In genomic region chr3:106981323-106981722, GRCm38 (mm10) we compare ENCODE assay signal across 20 mouse cellular contexts. TPM values are rescaled to one million over a fixed set of nuclear protein-coding genes. Genes with fewer than 3 reads are reported as not detected.
A peak's percentile ranks its signal among the peaks of the same experiment; 100 is the strongest.
DNase-seq lines count a peak whose midpoint lies in the region; ATAC-seq lines count a peak whose summit lies in the region.
"Had no signal": no experiment of that assay in that cellular context is flagged by ENCODE, and none has a peak within 500 bp of the region (broad histone marks: within the 10 kb centered on the region; RNA-seq: fewer than 3 reads in every experiment).

No protein-coding gene starts in this region.

- H3K27ac ChIP-seq in forebrain, embryonic 12.5 days, result 0 out of 2 replicates have a peak overlapping the region, but pooled peaks have one; percentile 25
- H3K27ac ChIP-seq in forebrain, embryonic 11.5 days (ENCODE audit: low read depth, low read length), result no peak overlapping the region
- no peak overlapping the region for H3K27ac ChIP-seq in midbrain, embryonic 11.5 days (ENCODE audit: low read depth, low read length)
- no peak overlapping the region for H3K27ac ChIP-seq in midbrain, embryonic 10.5 days (replicated peaks)
- peak overlapping the region; percentile 70 for H3K27ac ChIP-seq in midbrain, embryonic 13.5 days
- H3K27ac ChIP-seq: limb, embryonic 10.5 days had no signal

- DNase-seq in forebrain, embryonic 11.5 days (ENCODE audit: low spot score), result no peak
- no peak for DNase-seq in midbrain, embryonic 11.5 days (ENCODE audit: low spot score, missing footprints)
- no peak for DNase-seq in midbrain, embryonic 10.5 days (ENCODE audit: low spot score)
- DNase-seq in kidney, postnatal 10 days, result no peak
- DNase-seq in left cerebral cortex, postnatal 25 days (ENCODE audit: low spot score in 2 of 2), result no peak
- DNase-seq: adrenal gland, postnatal 25 days; cerebellum, adult 8-10 months; heart, postnatal 14 days; kidney, adult 8-10 months; kidney, postnatal 25 days; liver, postnatal 0 days; thymus, postnatal 14 days had no signal

- no peak overlapping the region for H3K4me3 ChIP-seq in forebrain, embryonic 12.5 days (replicated peaks)
- no peak overlapping the region for H3K4me3 ChIP-seq in forebrain, embryonic 11.5 days (ENCODE audit: low read depth, low read length)
- H3K4me3 ChIP-seq in midbrain, embryonic 11.5 days (ENCODE audit: low read depth, low read length), result no peak overlapping the region
- no peak overlapping the region for H3K4me3 ChIP-seq in midbrain, embryonic 10.5 days
- H3K4me3 ChIP-seq in midbrain, embryonic 13.5 days (replicated peaks), result no peak overlapping the region
- H3K4me3 ChIP-seq: heart, embryonic 12.5 days; limb, embryonic 10.5 days; megakaryocyte, embryonic 14.5 days; myocyte had no signal

- ATAC-seq in forebrain, embryonic 12.5 days (ENCODE audit: low FRiP score), result peak; percentile 63; the same call in 1 of the 2 replicates
- ATAC-seq in forebrain, embryonic 11.5 days (replicated peaks; ENCODE audit: low FRiP score), result no peak
- peak; percentile 48; the same call in 1 of the 2 replicates for ATAC-seq in midbrain, embryonic 11.5 days (ENCODE audit: low FRiP score)
- peak; percentile 72 for ATAC-seq in midbrain, embryonic 13.5 days
- ATAC-seq: CD4-positive, CD25-positive, alpha-beta regulatory T cell, adult 4 months; liver, postnatal 0 days; Patski had no signal

- no peak overlapping the region for H3K9ac ChIP-seq in forebrain, embryonic 12.5 days
- no peak overlapping the region for H3K9ac ChIP-seq in forebrain, embryonic 11.5 days (ENCODE audit: low read length)
- H3K9ac ChIP-seq in midbrain, embryonic 11.5 days (ENCODE audit: low read length), result no peak overlapping the region
- no peak overlapping the region for H3K9ac ChIP-seq in midbrain, embryonic 13.5 days (replicated peaks)
- H3K9ac ChIP-seq: heart, embryonic 12.5 days; liver, postnatal 0 days had no signal

- no peaks in the 10 kb centered on the region for H3K9me3 ChIP-seq in forebrain, embryonic 12.5 days
- H3K9me3 ChIP-seq in forebrain, embryonic 11.5 days (ENCODE audit: control insufficient read depth, low read length), result no peaks in the 10 kb centered on the region
- H3K9me3 ChIP-seq in midbrain, embryonic 11.5 days (ENCODE audit: control insufficient read depth, low read length), result no peaks in the 10 kb centered on the region
- no peaks in the 10 kb centered on the region for H3K9me3 ChIP-seq in midbrain, embryonic 10.5 days (replicated peaks)
- no peaks in the 10 kb centered on the region for H3K9me3 ChIP-seq in midbrain, embryonic 13.5 days
- H3K9me3 ChIP-seq: heart, embryonic 12.5 days; limb, embryonic 10.5 days; megakaryocyte, embryonic 14.5 days had no signal

- no peaks in the 10 kb centered on the region for H3K36me3 ChIP-seq in forebrain, embryonic 12.5 days (replicated peaks)
- no peaks in the 10 kb centered on the region for H3K36me3 ChIP-seq in forebrain, embryonic 11.5 days (ENCODE audit: control insufficient read depth, insufficient read depth, low read length)
- H3K36me3 ChIP-seq in midbrain, embryonic 11.5 days (ENCODE audit: control insufficient read depth, insufficient read depth, low read length), result no peaks in the 10 kb centered on the region
- H3K36me3 ChIP-seq in midbrain, embryonic 10.5 days, result no peaks in the 10 kb centered on the region
- no peaks in the 10 kb centered on the region for H3K36me3 ChIP-seq in midbrain, embryonic 13.5 days
- H3K36me3 ChIP-seq: heart, embryonic 12.5 days; limb, embryonic 10.5 days had no signal

- whole genome bisulfite sequencing in forebrain, embryonic 12.5 days, result 41% methylated on average over 3 of the region's 3 CpGs
- WGBS in forebrain, embryonic 11.5 days, result 61% methylated on average over 3 of the region's 3 CpGs
- 73% methylated on average over 3 of the region's 3 CpGs for WGBS in midbrain, embryonic 11.5 days
- 74% methylated on average over 3 of the region's 3 CpGs for WGBS in midbrain, embryonic 10.5 days
- 41% methylated on average over 3 of the region's 3 CpGs for WGBS in midbrain, embryonic 13.5 days

- intact Hi-C loops in left cerebral cortex, postnatal 25 days (cut with DNase I), result no loop called here

- no peaks in the 10 kb centered on the region for H3K27me3 ChIP-seq in forebrain, embryonic 12.5 days
- H3K27me3 ChIP-seq in forebrain, embryonic 11.5 days (ENCODE audit: control insufficient read depth, insufficient read depth, low read length), result no peaks in the 10 kb centered on the region
- H3K27me3 ChIP-seq in midbrain, embryonic 11.5 days (ENCODE audit: control insufficient read depth, insufficient read depth, low read length), result no peaks in the 10 kb centered on the region
- H3K27me3 ChIP-seq in midbrain, embryonic 10.5 days (ENCODE audit: low read depth, poor library complexity, severe bottlenecking), result no peaks in the 10 kb centered on the region
- no peaks in the 10 kb centered on the region for H3K27me3 ChIP-seq in midbrain, embryonic 13.5 days
- H3K27me3 ChIP-seq: heart, embryonic 12.5 days; Patski had no signal

- no peak overlapping the region for H3K4me2 ChIP-seq in forebrain, embryonic 12.5 days
- no peak overlapping the region for H3K4me2 ChIP-seq in forebrain, embryonic 11.5 days (ENCODE audit: low read depth, low read length, severe bottlenecking)
- H3K4me2 ChIP-seq in midbrain, embryonic 11.5 days, result no peak overlapping the region
- H3K4me2 ChIP-seq in midbrain, embryonic 13.5 days (replicated peaks), result peak overlapping the region; percentile 9; the same call in 1 of the 2 replicates
- H3K4me2 ChIP-seq: heart, embryonic 12.5 days had no signal

- peaks cover 12% of the 10 kb centered on the region for H3K4me1 ChIP-seq in forebrain, embryonic 12.5 days
- H3K4me1 ChIP-seq in forebrain, embryonic 11.5 days (replicated peaks; ENCODE audit: control insufficient read depth, insufficient read depth, low read length), result peaks cover 2% of the 10 kb centered on the region; the same call in 1 of the 2 replicates
- H3K4me1 ChIP-seq in midbrain, embryonic 11.5 days (ENCODE audit: control insufficient read depth, insufficient read depth, low read length), result no peaks in the 10 kb centered on the region
- 0 out of 2 replicates have a peak, but pooled peaks cover 3% of the 10 kb centered on the region for H3K4me1 ChIP-seq in midbrain, embryonic 10.5 days
- peaks cover 19% of the 10 kb centered on the region for H3K4me1 ChIP-seq in midbrain, embryonic 13.5 days (replicated peaks)
- H3K4me1 ChIP-seq: limb, embryonic 10.5 days had no signal

RNA-seq across cellular contexts. Expression of gene Kcna3, which starts 54.6 kb away (rescaled TPM):
- 17.3 and 18.4 TPM in 2 replicates for polyA plus RNA-seq in forebrain, embryonic 12.5 days (2016; fragmentation: Nextera tagmentation; extraction: Ambion mirVana)
- 9.2 and 9.5 TPM in 2 replicates for polyA plus RNA-seq in forebrain, embryonic 11.5 days (2014; fragmentation: Nextera tagmentation; extraction: Ambion mirVana)
- 4.1 and 4.6 TPM in 2 replicates for polyA plus RNA-seq in midbrain, embryonic 11.5 days (2014; fragmentation: Nextera tagmentation; extraction: Ambion mirVana)
- polyA plus RNA-seq in midbrain, embryonic 10.5 days (2016; fragmentation: Nextera tagmentation; extraction: Ambion mirVana), result 3.2 and 3.4 TPM in 2 replicates
- polyA plus RNA-seq in midbrain, embryonic 13.5 days (2015; fragmentation: Nextera tagmentation; extraction: Ambion mirVana), result 10.1 and 12.5 TPM in 2 replicates
- total RNA-seq in left cerebral cortex, postnatal 25 days (2021), result 10 to 100 TPM; 31.0 to 31.8 TPM
- polyA plus RNA-seq: Patski had no signal

Comparison
In these comparisons a context has a peak if more than half of its experiments do, and no peak if none do; other contexts are left out.
1. H3K27ac ChIP-seq: peak in forebrain, embryonic 12.5 days (single experiment) and midbrain, embryonic 13.5 days (single experiment); none in forebrain, embryonic 11.5 days (single experiment), midbrain, embryonic 11.5 days (single experiment) and midbrain, embryonic 10.5 days (single experiment).